Mouse (Mus musculus): ENCODE data around the gene Ghrh. TPM values are rescaled to one million over a fixed set of nuclear protein-coding genes. Genes with fewer than 3 reads are reported as not detected.

Ghrh gene
- total RNA-seq, 2 experiments from 2014 or later = not detected

GRCm38 (mm10) chr2:157354106-157354505 is 6.8 kb upstream of the Ghrh start:
- intact Hi-C loops (cut with DNase I) = no loop called here
- DNase-seq (ENCODE audit: low spot score in 2 of 2) = no peak

GRCm38 (mm10) chr2:157353183-157353582 is 5.9 kb upstream of the Ghrh start:
- intact Hi-C loops (cut with DNase I) = no loop called here
- DNase-seq (ENCODE audit: low spot score in 2 of 2) = no peak

- intact Hi-C loops (cut with DNase I) = no loop called here
- no peak for DNase-seq (ENCODE audit: low spot score in 2 of 2)
Measured at GRCm38 (mm10) chr2:157349121-157349778, 1.9 kb upstream of the Ghrh start.

GRCm38 (mm10) chr2:157343337-157343736 is 4.0 kb downstream of the Ghrh start:
- no peak for DNase-seq (ENCODE audit: low spot score in 2 of 2)
- intact Hi-C loops (cut with DNase I) = loop anchor here (2.0 kb wide), 1 partner anchor 229 kb away; no protein-coding TSS in a partner anchor

GRCm38 (mm10) chr2:157342328-157342926 is 4.9 kb downstream of the Ghrh start:
- intact Hi-C loops (cut with DNase I) = loop anchor here (2.0 kb wide), 1 partner anchor 230 kb away; no protein-coding TSS in a partner anchor
- peak in 1 of 2 experiments; percentile 15 for DNase-seq (ENCODE audit: low spot score in 2 of 2)

- intact Hi-C loops (cut with DNase I) = loop anchor here (1.0 to 2.0 kb wide), 3 partner anchors 116 to 231 kb away; no protein-coding TSS in a partner anchor
- peak; percentile 78 for DNase-seq (ENCODE audit: low spot score in 2 of 2)
Measured at GRCm38 (mm10) chr2:157341554-157342270, 5.6 kb downstream of the Ghrh start.

GRCm38 (mm10) chr2:157340221-157340741 is 7.0 kb downstream of the Ghrh start:
- DNase-seq (ENCODE audit: low spot score in 2 of 2) = peak in 1 of 2 experiments; percentile 74
- intact Hi-C loops (cut with DNase I) = loop anchor here (2.0 kb wide), 1 partner anchor 227 kb away; no protein-coding TSS in a partner anchor

- intact Hi-C loops (cut with DNase I) = loop anchor here (2.0 kb wide), 1 partner anchor 47 kb away; no protein-coding TSS in a partner anchor
- DNase-seq (ENCODE audit: low spot score in 2 of 2) = no peak
Measured at GRCm38 (mm10) chr2:157339532-157339931, 7.8 kb downstream of the Ghrh start.

- peak in 1 of 2 experiments; percentile 62 for DNase-seq (ENCODE audit: low spot score in 2 of 2)
- intact Hi-C loops (cut with DNase I) = loop anchor here (2.0 kb wide), 1 partner anchor 46 kb away; no protein-coding TSS in a partner anchor
Measured at GRCm38 (mm10) chr2:157338663-157339062, 8.6 kb downstream of the Ghrh start.

GRCm38 (mm10) chr2:157332059-157332458 is 15.2 kb downstream of the Ghrh start:
- intact Hi-C loops (cut with DNase I) = no loop called here
- no peak for DNase-seq (ENCODE audit: low spot score in 2 of 2)

GRCm38 (mm10) chr2:157328570-157328969 is 18.7 kb downstream of the Ghrh start:
- DNase-seq (ENCODE audit: low spot score in 2 of 2) = no peak
- intact Hi-C loops (cut with DNase I) = no loop called here

- DNase-seq (ENCODE audit: low spot score in 2 of 2) = no peak
Measured at GRCm38 (mm10) chr2:157328106-157328505, 19.2 kb downstream of the Ghrh start.

GRCm38 (mm10) chr2:157325238-157325637 is 22.1 kb downstream of the Ghrh start:
- DNase-seq (ENCODE audit: low spot score in 2 of 2) = no peak
- intact Hi-C loops (cut with DNase I) = no loop called here

More at GRCm38 (mm10) chr2:157328106-157328505, 19.2 kb downstream of the Ghrh start:
- intact Hi-C loops (cut with DNase I) = no loop called here

- no peak for DNase-seq (ENCODE audit: low spot score in 2 of 2)
- intact Hi-C loops (cut with DNase I) = no loop called here
Measured at GRCm38 (mm10) chr2:157322029-157322766, 25.1 kb downstream of the Ghrh start.

- intact Hi-C loops (cut with DNase I) = no loop called here
- no peak for DNase-seq (ENCODE audit: low spot score in 2 of 2)
Measured at GRCm38 (mm10) chr2:157320886-157321285, 26.4 kb downstream of the Ghrh start.

- intact Hi-C loops (cut with DNase I) = no loop called here
- DNase-seq (ENCODE audit: low spot score in 2 of 2) = no peak
Measured at GRCm38 (mm10) chr2:157320135-157320534, 27.2 kb downstream of the Ghrh start.

- intact Hi-C loops (cut with DNase I) = no loop called here
- DNase-seq (ENCODE audit: low spot score in 2 of 2) = no peak
Measured at GRCm38 (mm10) chr2:157317220-157317619, 30.1 kb downstream of the Ghrh start.

GRCm38 (mm10) chr2:157316358-157316933 is 30.9 kb downstream of the Ghrh start:
- DNase-seq (ENCODE audit: low spot score in 2 of 2) = no peak
- intact Hi-C loops (cut with DNase I) = no loop called here

GRCm38 (mm10) chr2:157315486-157315885 is 31.8 kb downstream of the Ghrh start:
- DNase-seq (ENCODE audit: low spot score in 2 of 2) = no peak
- intact Hi-C loops (cut with DNase I) = no loop called here

All from left cerebral cortex, postnatal 25 days (tissue).